Mouse (Mus musculus): ENCODE measurements around the gene Sh3pxd2a.

Sh3pxd2a gene

GRCm38 (mm10) chr19:47303128-47303527 lies 161.1 kb downstream of the Sh3pxd2a start:
- no peak for DNase-seq

GRCm38 (mm10) chr19:47302191-47302852 lies 161.9 kb downstream of the Sh3pxd2a start:
- no peak for DNase-seq

GRCm38 (mm10) chr19:47301303-47302190 lies 162.7 kb downstream of the Sh3pxd2a start:
- DNase-seq, result no peak

DNA sequence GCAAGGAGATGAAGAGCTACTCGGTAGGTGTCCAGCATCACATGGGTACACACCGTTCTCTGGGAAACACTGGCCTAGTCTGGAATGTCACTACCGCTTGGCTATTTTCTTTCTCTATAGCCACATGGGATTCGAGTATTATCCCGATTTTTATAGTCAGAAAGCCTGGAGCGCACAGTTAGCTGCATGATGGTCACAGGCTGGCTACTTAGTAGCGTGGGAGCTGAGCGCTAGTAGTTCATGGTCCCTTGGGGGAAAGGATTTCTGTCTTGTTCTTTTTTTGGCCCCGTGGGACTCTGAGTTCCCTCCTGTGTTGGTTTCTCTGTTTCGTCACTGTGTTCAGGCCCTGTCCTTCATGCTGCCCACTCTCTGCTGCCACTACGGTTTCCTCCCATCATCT lies 166.1 kb downstream of the Sh3pxd2a start:
- DNase-seq, result no peak

- DNase-seq, result peak; percentile 75
Measured at GRCm38 (mm10) chr19:47292451-47292951, 171.7 kb downstream of the Sh3pxd2a start.

- DNase-seq, result no peak
Measured at GRCm38 (mm10) chr19:47291307-47292080, 172.7 kb downstream of the Sh3pxd2a start.

DNA sequence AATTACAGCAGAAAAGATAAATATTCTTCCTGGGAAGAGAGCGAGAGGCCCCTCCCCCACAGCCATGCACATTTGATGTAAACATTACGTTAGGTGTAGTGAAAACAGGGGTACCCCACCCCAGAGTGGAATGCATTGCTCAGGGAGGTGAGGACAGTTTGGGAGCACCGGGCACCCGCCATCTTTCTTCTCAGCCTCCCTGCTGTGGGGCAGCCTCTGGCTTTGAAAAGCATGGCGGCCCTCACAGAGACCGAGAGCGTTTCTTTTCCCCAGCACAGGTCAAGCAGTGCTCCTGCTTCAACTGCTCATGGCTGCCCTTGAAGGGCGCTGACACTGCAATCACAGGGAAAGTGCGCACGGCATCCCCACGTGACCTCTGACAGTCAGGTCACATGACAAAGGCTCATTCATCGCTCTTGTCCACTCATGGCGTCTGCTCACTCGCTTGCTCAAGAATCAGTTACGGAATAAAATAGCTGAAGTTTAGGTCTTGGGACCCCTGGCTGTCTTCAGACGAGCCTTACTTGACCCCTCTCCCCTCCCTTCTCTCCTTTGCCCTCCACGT lies 177.2 kb downstream of the Sh3pxd2a start:
- DNase-seq, result no peak

- DNase-seq, result no peak
Measured at GRCm38 (mm10) chr19:47285581-47285980, 178.6 kb downstream of the Sh3pxd2a start.

GRCm38 (mm10) chr19:47282688-47283215 lies 181.4 kb downstream of the Sh3pxd2a start:
- no peak for DNase-seq

DNA sequence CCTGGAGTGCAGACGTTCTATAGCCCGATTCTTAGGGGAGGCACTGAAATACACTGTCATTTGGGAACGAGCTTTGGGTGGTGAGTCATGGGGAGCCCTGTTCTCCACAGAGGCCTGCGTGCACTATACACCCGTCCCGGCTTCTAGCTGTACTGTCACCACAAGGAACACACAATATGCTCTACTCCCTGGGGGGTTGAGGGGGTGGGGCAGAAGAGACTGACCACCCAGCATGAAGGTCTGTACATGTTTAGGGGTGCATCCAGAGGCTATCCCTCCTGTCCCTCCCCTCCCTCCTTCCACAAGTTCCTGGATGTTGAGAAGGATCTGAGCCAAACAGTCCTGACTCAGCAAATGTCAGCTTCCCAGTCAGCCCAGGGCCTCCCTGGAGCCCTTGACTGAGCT lies 182.1 kb downstream of the Sh3pxd2a start:
- DNase-seq, result no peak

DNA sequence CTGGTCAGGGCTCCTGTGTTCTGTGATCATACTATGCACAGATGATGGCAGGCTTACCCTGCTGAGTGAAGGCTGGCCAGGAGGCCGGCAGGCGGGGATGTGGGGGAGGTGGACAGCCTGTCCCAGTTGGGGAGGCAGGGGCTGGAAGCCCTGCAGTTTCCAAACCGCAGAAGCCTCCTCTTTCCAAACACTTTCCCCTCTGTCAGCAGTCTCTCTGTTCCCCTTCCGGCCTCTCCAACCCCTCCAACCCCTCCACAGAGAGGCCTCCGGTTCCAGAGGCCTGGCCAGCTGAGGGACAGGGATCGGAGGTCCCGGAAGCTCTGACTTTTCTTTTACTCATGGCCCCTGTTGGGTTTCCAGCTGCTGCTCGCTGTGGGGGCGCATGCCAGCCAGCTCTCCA lies 183.3 kb downstream of the Sh3pxd2a start:
- DNase-seq, result no peak

GRCm38 (mm10) chr19:47279788-47280532 lies 184.2 kb downstream of the Sh3pxd2a start:
- peak; percentile 94 for DNase-seq

DNA sequence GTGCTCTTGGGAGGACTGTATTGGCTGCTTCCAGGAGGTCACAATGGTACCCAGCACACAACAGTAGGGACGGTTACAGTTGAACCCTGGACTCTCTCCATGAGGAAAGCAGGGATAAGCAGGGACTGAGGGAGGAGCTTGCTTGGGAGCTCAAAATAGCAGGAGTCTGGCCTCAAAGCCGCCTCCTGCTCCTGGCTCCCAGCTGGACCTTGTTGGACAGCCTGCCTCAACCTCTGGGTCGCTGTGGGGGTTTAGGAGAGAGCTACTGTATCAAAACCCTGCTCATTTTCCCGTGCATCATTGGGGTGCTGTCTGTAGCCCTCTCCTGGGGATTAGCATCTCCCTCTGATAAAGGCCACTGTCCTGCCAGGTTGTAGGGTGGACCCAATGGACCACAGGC lies 184.8 kb downstream of the Sh3pxd2a start:
- no peak for DNase-seq

DNA sequence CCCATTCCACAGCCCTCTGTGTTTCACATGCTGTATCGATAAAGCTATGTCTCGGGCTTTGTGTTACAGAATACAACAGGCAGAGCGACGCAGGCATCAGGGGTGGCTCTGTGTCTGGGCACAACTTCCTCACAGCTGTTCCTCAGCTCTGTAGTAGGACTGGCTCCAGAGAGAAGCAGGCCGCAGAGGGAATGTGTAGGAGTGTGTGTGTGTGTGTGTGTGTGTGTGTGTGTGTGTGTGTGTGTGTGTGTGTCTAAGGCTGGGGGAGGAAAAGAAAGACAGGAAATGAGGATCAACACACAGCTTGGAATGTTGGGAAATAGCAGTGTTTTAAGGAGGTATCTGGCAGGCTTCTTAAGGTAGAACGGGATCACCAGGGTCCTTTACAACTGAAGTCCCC lies 187.5 kb downstream of the Sh3pxd2a start:
- DNase-seq, result no peak

DNA sequence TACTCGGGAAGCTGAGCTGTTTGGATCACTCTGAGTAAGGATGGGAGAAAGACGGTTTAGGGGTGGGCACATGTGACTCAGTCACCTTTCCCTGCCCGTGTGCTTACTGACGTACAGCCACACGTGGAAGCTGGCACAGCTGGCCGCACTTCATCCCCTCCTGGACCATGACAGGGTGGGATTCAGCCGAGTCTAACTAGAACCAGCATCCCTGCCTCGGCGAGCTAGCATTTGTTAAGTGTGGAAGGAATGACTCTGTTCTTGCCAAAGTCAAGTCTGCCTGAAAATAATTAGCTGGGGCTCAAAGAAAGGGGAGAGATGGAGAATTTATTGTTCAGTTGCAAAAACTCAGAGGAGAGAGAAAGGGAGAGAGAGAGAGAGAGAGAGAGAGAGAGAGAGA lies 193.7 kb downstream of the Sh3pxd2a start:
- no peak for DNase-seq

- no peak for DNase-seq
Measured at GRCm38 (mm10) chr19:47269729-47270128, 194.5 kb downstream of the Sh3pxd2a start.

GRCm38 (mm10) chr19:47267066-47267465 lies 197.1 kb downstream of the Sh3pxd2a start:
- DNase-seq, result no peak

DNA sequence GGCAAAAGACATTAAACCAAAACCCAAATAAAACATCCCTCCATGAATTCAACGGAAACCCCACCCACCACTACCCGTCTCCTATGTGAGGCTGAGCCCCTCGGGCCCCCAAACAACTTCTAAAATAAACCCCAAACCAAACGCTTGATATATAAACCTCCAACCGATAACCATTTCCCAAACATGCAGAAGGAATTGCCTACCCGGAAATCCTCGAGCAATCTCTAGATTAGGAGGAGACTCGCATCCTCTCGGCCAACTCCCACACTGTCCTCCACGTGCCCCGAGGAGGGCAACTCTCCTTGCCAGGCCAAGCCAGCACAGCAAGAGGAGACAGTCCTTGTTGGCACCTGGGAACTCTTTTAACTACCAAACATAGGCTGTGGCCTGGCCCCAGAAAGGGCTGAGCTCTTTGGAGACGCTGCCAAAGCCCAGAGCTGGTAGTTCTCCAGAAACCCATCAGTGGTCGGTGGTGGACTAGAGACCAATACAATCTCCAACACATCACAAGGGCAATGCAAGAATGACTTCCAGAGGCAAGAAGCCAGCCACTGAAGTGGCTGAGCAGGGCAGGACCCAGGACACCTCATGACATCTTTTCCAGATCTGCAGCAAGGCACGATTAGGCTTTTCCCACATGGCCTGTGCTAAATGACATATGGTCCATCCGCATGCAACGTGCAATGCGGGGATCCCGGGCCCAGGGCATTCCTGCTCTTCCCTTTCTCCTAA lies 198.0 kb downstream of the Sh3pxd2a start:
- no peak for DNase-seq

DNA sequence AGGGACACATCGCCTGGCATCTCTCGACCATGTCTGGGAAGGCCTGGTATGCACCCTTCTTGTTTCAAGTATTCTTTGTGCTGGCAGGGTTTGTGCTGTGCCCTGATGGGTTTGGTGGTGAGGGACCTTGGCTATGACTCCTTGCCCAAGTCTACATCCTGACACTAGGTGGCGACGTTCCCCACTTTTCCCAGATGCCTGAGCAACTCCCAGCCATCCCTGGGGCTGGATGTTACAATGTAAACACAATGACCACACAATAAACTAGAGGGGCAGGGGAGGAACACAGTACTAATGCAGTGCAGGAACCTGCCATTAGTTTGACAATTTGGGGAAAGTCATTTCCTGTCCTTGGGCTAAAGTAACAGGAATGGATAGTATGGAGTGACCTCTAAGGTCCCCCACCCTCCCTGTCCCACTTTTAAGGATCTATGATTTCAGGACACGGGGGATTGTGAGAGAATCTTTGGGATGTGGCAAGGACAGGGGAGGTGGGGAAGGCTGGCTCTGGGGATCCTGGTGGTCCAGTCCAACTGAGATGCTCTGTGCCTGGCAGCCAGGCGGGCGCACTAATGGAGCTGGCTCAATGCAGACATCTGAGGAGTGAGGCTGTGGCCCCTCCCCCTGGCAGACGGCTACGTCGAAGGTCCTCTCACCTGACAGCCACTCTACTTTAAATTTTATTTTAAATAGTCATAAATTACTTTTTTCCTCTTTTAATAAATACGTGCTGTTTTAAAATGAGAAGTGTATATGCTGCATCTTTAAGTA lies 199.7 kb downstream of the Sh3pxd2a start:
- peak; percentile 81 for DNase-seq

DNA sequence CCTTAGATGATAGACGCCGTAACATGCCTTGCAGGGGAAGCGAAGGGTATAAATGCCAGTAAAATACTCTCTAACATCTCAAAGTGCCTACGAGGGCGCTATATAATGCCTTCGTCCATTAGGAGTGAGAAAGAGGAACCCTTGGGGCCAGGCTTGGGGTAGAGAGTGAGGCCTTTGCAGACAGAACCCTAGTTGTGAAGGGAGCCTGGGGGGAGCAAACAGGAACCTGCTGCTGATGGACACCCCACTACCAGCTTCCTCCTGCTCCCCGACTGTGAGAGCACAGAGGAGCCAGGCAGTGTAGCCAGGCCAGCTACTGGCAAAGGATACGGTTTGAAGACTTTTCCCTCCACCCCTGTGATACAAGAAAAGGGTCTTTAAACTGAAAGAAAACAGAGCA lies 200.6 kb downstream of the Sh3pxd2a start:
- DNase-seq, result no peak
